11 mouse cellular contexts compared by ENCODE assay signal in the genomic region with DNA sequence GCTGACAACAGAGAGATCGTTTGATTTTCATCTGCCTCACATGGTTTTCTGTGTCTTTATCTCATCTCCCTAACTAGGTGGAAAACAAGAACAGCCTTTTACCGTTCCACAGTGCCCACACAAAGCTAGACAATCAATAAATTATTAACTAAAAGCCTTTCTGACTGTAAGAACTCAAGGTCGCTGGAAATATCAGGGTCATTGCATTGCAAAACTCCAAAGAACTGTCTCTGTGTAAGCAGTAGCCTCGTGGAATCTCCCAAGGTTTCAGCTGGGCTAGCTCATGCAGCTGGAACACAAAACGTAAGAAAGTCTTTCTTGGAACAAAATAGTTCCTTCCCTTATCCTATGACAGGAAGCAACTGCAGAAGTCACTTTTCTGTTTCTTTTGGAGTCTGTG.
DNase-seq lines count a peak whose midpoint lies in the region; ATAC-seq and TF ChIP-seq lines count a peak whose summit lies in the region.
"Had no signal": no experiment of that assay in that cellular context is flagged by ENCODE, and none has a peak within 500 bp of the region (broad histone marks: within the 10 kb centered on the region; RNA-seq: fewer than 3 reads in every experiment).

No protein-coding gene starts in this region.

- peak; percentile 36 for DNase-seq in embryo, embryonic 10.5 days (ENCODE audit: low spot score)
- no peak for DNase-seq in embryo, embryonic 11 days
- DNase-seq in adrenal gland, adult 8-10 months, result peak; percentile 87
- DNase-seq in left cerebral cortex, postnatal 10 days (ENCODE audit: extremely low spot score in 1 of 2, low spot score in 2 of 2), result no peak
- DNase-seq in left cerebral cortex, adult 11 months (ENCODE audit: low spot score), result no peak
- no peak for DNase-seq in frontal cortex, adult 2 months (ENCODE audit: extremely low spot score in 1 of 2, low spot score in 1 of 2)
- DNase-seq: forebrain, postnatal 0 days; spleen, adult 18-20 months had no signal

- no peak overlapping the region for H3K4me2 ChIP-seq in intestine, postnatal 0 days (replicated peaks; ENCODE audit: low read depth)
- no peak overlapping the region for H3K4me2 ChIP-seq in liver, embryonic 12.5 days
- H3K4me2 ChIP-seq: neural tube, embryonic 13.5 days had no signal

- H3K9me3 ChIP-seq in intestine, postnatal 0 days (ENCODE audit: control insufficient read depth), result no peaks in the 10 kb centered on the region
- no peaks in the 10 kb centered on the region for H3K9me3 ChIP-seq in liver, embryonic 12.5 days (replicated peaks)
- H3K9me3 ChIP-seq: neural tube, embryonic 13.5 days had no signal

- H3K27ac ChIP-seq in intestine, postnatal 0 days (ENCODE audit: low read depth, low read length), result peak overlapping the region; percentile 1; the same call in 1 of the 2 replicates
- no peak overlapping the region for H3K27ac ChIP-seq in liver, embryonic 12.5 days
- H3K27ac ChIP-seq: neural tube, embryonic 13.5 days had no signal

- intact Hi-C loops in left cerebral cortex, postnatal 10 days (cut with DNase I), result no loop called here

- H3K4me3 ChIP-seq in intestine, postnatal 0 days (ENCODE audit: low read depth, low read length), result no peak overlapping the region
- H3K4me3 ChIP-seq in liver, embryonic 12.5 days, result no peak overlapping the region
- H3K4me3 ChIP-seq: neural tube, embryonic 13.5 days had no signal

- TF ChIP-seq CTCF in intestine, postnatal 0 days (IDR thresholded peaks at IDR 0.05; ENCODE audit: low read depth), result no peak

- H3K4me1 ChIP-seq in intestine, postnatal 0 days (replicated peaks; ENCODE audit: control insufficient read depth, insufficient read depth, low read length), result 0 out of 2 replicates have a peak, but pooled peaks cover 4% of the 10 kb centered on the region
- H3K4me1 ChIP-seq in liver, embryonic 12.5 days, result peaks cover 16% of the 10 kb centered on the region; the same call in 1 of the 2 replicates

- ATAC-seq in intestine, postnatal 0 days, result peak; percentile 40; the same call in 1 of the 2 replicates
- ATAC-seq in liver, embryonic 12.5 days, result peak; percentile 63; the same call in 1 of the 2 replicates
- ATAC-seq: forebrain, postnatal 0 days had no signal

- 7% methylated on average over 5 of the region's 5 CpGs for WGBS in intestine, postnatal 0 days
- WGBS in liver, embryonic 12.5 days (ENCODE audit: insufficient replicate concordance), result 33% methylated on average over 5 of the region's 5 CpGs

- no peaks in the 10 kb centered on the region for H3K36me3 ChIP-seq in intestine, postnatal 0 days (ENCODE audit: control insufficient read depth, insufficient read depth)
- H3K36me3 ChIP-seq in liver, embryonic 12.5 days, result no peaks in the 10 kb centered on the region
- H3K36me3 ChIP-seq: neural tube, embryonic 13.5 days had no signal

- H3K9ac ChIP-seq in intestine, postnatal 0 days (ENCODE audit: low read depth, low read length), result no peak overlapping the region
- no peak overlapping the region for H3K9ac ChIP-seq in liver, embryonic 12.5 days
- H3K9ac ChIP-seq: forebrain, postnatal 0 days; neural tube, embryonic 13.5 days had no signal

- H3K27me3 ChIP-seq in intestine, postnatal 0 days (replicated peaks; ENCODE audit: control insufficient read depth, insufficient read depth, low read length), result no peaks in the 10 kb centered on the region
- no peaks in the 10 kb centered on the region for H3K27me3 ChIP-seq in liver, embryonic 12.5 days (replicated peaks)

Comparison
In these comparisons a context has a peak if more than half of its experiments do, and no peak if none do; other contexts are left out.
1. DNase-seq: peak in embryo, embryonic 10.5 days (single experiment) and adrenal gland, adult 8-10 months (single experiment); none in embryo, embryonic 11 days (single experiment), left cerebral cortex, postnatal 10 days (0 of 2), left cerebral cortex, adult 11 months (single experiment) and frontal cortex, adult 2 months (0 of 2).